Comparison of ENCODE assay signal across 16 mouse cellular contexts in genomic region chrX:141363331-141363730, GRCm38 (mm10).
DNase-seq lines count a peak whose midpoint lies in the region; ATAC-seq lines count a peak whose summit lies in the region.
"Had no signal": no experiment of that assay in that cellular context is flagged by ENCODE, and none has a peak within 500 bp of the region (broad histone marks: within the 10 kb centered on the region; RNA-seq: fewer than 3 reads in every experiment).

No protein-coding gene starts in this region.

- intact Hi-C loops in heart, postnatal 36 days (cut with DNase I) = loop anchor here (10.0 kb wide), 1 partner anchor 129 kb away; no protein-coding TSS in a partner anchor

- no peak overlapping the region for H3K4me3 ChIP-seq in midbrain, embryonic 16.5 days (ENCODE audit: low read depth, low read length)
- no peak overlapping the region for H3K4me3 ChIP-seq in forebrain, embryonic 12.5 days (replicated peaks)
- H3K4me3 ChIP-seq: embryonic facial prominence, embryonic 13.5 days; left cerebral cortex, adult 2 months; megakaryocyte, embryonic 14.5 days had no signal

- H3K4me2 ChIP-seq in midbrain, embryonic 16.5 days (ENCODE audit: low read length) = no peak overlapping the region
- no peak overlapping the region for H3K4me2 ChIP-seq in forebrain, embryonic 12.5 days
- H3K4me2 ChIP-seq: embryonic facial prominence, embryonic 13.5 days had no signal

- no peak overlapping the region for H3K27ac ChIP-seq in midbrain, embryonic 16.5 days (ENCODE audit: low read length)
- no peak overlapping the region for H3K27ac ChIP-seq in forebrain, embryonic 12.5 days
- H3K27ac ChIP-seq: embryonic facial prominence, embryonic 13.5 days; left cerebral cortex, adult 2 months had no signal

- H3K36me3 ChIP-seq in midbrain, embryonic 16.5 days (ENCODE audit: control insufficient read depth, insufficient read depth, low read length) = no peaks in the 10 kb centered on the region
- H3K36me3 ChIP-seq in forebrain, embryonic 12.5 days (replicated peaks) = no peaks in the 10 kb centered on the region
- H3K36me3 ChIP-seq: embryonic facial prominence, embryonic 13.5 days had no signal

- peak; percentile 3 to 7 for DNase-seq in cerebellum, postnatal 10 days
- no peak for DNase-seq in cerebellum, adult 18-20 months
- DNase-seq in 3T3-L1 (ENCODE audit: low read depth, low spot score) = peak; percentile 93
- peak; percentile 2 for DNase-seq in brain, adult 2 months (ENCODE audit: low read depth, low spot score)
- peak; percentile 14 to 30 for DNase-seq in heart, postnatal 36 days
- no peak for DNase-seq in thymus, postnatal 10 days (ENCODE audit: low spot score in 2 of 2)
- DNase-seq: B cell, adult 2 months; cerebellum, adult 9-11 months; kidney, postnatal 25 days; liver; thymus, adult 18-20 months had no signal

- no peaks in the 10 kb centered on the region; the same call in 1 of the 2 replicates for H3K27me3 ChIP-seq in midbrain, embryonic 16.5 days (ENCODE audit: control insufficient read depth, insufficient read depth, low read depth, low read length)
- H3K27me3 ChIP-seq in forebrain, embryonic 12.5 days = 0 out of 2 replicates have a peak, but pooled peaks cover 3% of the 10 kb centered on the region

- H3K9ac ChIP-seq in midbrain, embryonic 16.5 days (ENCODE audit: low read depth, low read length) = no peak overlapping the region
- no peak overlapping the region for H3K9ac ChIP-seq in forebrain, embryonic 12.5 days
- H3K9ac ChIP-seq: embryonic facial prominence, embryonic 13.5 days had no signal

- no peaks in the 10 kb centered on the region for H3K4me1 ChIP-seq in midbrain, embryonic 16.5 days (ENCODE audit: control insufficient read depth, insufficient read depth, low read length)
- H3K4me1 ChIP-seq in forebrain, embryonic 12.5 days = no peaks in the 10 kb centered on the region
- H3K4me1 ChIP-seq: embryonic facial prominence, embryonic 13.5 days; megakaryocyte, embryonic 14.5 days had no signal

- H3K9me3 ChIP-seq in midbrain, embryonic 16.5 days (replicated peaks; ENCODE audit: control insufficient read depth, low read length, poor library complexity, severe bottlenecking) = no peaks in the 10 kb centered on the region
- no peaks in the 10 kb centered on the region for H3K9me3 ChIP-seq in forebrain, embryonic 12.5 days
- H3K9me3 ChIP-seq: embryonic facial prominence, embryonic 13.5 days; megakaryocyte, embryonic 14.5 days had no signal

- ATAC-seq in midbrain, embryonic 16.5 days = no peak
- ATAC-seq in forebrain, embryonic 12.5 days (ENCODE audit: low FRiP score) = no peak

Comparison
In these comparisons a context has a peak if more than half of its experiments do, and no peak if none do; other contexts are left out.
1. DNase-seq: peak in cerebellum, postnatal 10 days (2 of 2), 3T3-L1 (single experiment), brain, adult 2 months (single experiment) and heart, postnatal 36 days (2 of 2); none in cerebellum, adult 18-20 months (0 of 2) and thymus, postnatal 10 days (0 of 2).